Mouse (Mus musculus) hindbrain, embryonic 11.5 days (tissue): ENCODE results near the gene Drd4. TPM values are rescaled to one million over a fixed set of nuclear protein-coding genes. Genes with fewer than 3 reads are reported as not detected.

ENCODE experiments used
- ATAC-seq: fragments of 200-750 bp; cut with Nextera tagmentation; 2 replicates; pipeline ENCODE4 v1.8.0; 2017; ENCODE audit warnings: mild to moderate bottlenecking, moderate TSS enrichment, moderate library complexity; ENCODE audit not compliant: low FRiP score
- DNase-seq: peaks from one replicate; pipeline ENCODE4 v3.0.0-alpha.2; 2015; ENCODE audit warnings: low spot score
- H3K27ac ChIP-seq: fragments of 300-500 bp; sonication (generic); 2 replicates; pipeline ENCODE4 v1.5.1; 2014; ENCODE audit warnings: mild to moderate bottlenecking, low read depth, low read length
- H3K27me3 ChIP-seq: fragments of 300-500 bp; sonication (generic); 2 replicates; pipeline ENCODE4 v1.6.1; 2014; ENCODE audit warnings: mild to moderate bottlenecking, low read length, moderate library complexity, mixed read lengths; ENCODE audit not compliant: control insufficient read depth, insufficient read depth
- H3K36me3 ChIP-seq: fragments of 300-500 bp; sonication (generic); 2 replicates; pipeline ENCODE4 v1.6.1; 2014; ENCODE audit warnings: mild to moderate bottlenecking, low read length, moderate library complexity, mixed read lengths; ENCODE audit not compliant: control insufficient read depth, insufficient read depth
- H3K4me1 ChIP-seq: fragments of 300-500 bp; sonication (generic); replicated peaks from 2 replicates; pipeline ENCODE4 v1.6.1; 2014; ENCODE audit warnings: low read length, mixed read lengths; ENCODE audit not compliant: control insufficient read depth, insufficient read depth
- H3K4me2 ChIP-seq: fragments of 300-500 bp; sonication (generic); replicated peaks from 2 replicates; pipeline ENCODE4 v1.6.1; 2014; ENCODE audit warnings: mild to moderate bottlenecking, low read depth, low read length
- H3K4me3 ChIP-seq: fragments of 300-500 bp; sonication (generic); 2 replicates; pipeline ENCODE4 v1.5.1; 2014; ENCODE audit warnings: low read depth, low read length
- H3K9ac ChIP-seq: fragments of 300-500 bp; sonication (generic); 2 replicates; pipeline ENCODE4 v1.6.1; 2014; ENCODE audit warnings: low read depth, low read length
- H3K9me3 ChIP-seq: fragments of 300-500 bp; sonication (generic); 2 replicates; pipeline ENCODE4 v1.6.1; 2016; ENCODE audit warnings: low read length; ENCODE audit not compliant: control insufficient read depth
- WGBS: fragments of 180-500 bp; shearing (Covaris S2); extraction: QIAGEN DNeasy Blood & Tissue Kit; methylation state at CpG from one replicate; pipeline ENCODE4 v1.1.7; 2014; 5-methylcytosine and 5-hydroxymethylcytosine counted together
- polyA plus RNA-seq: library from polyadenylated mRNA; unstranded; fragments of >200 nt; fragmentation: Nextera tagmentation; extraction: Ambion mirVana; gene quantifications from 2 replicates; pipeline ENCODE4 v1.2.1, GENCODE M21; 2014

Gene Drd4
- polyA plus RNA-seq, 1 experiment from 2014 or later: 0.25 TPM

DNA sequence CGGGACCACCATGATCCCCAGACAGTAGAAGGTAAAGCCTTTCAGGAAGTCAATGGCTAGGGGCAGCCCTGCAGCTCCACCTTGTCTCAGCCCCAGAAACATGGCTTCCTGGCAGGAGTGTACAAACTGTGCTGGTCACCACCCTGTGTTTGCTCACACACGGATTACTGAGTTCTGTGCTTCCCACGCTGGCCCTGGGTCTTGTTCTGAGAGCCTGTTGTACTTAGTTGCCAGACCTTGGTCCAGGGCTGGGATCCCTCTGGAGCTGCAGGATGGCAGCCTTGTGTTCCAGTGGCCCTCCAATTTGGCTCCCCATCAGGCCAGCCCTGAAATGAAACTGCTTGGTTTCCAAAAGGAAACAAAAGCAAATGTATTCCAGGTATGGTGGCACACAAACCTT lies 44.5 kb downstream of the Drd4 start:
- H3K36me3 ChIP-seq: peaks cover 2% of the 10 kb centered on the region; the same call in 1 of the 2 replicates
- ATAC-seq (no peak), DNase-seq (no peak)
- no peaks in the 10 kb centered on the region for H3K9me3 ChIP-seq
- H3K4me1 ChIP-seq: no peaks in the 10 kb centered on the region; the same call in 1 of the 2 replicates
- H3K4me3 ChIP-seq: no peak overlapping the region
- WGBS: 83% methylated on average over 3 of the region's 3 CpGs
- peaks cover 8% of the 10 kb centered on the region; the same call in 1 of the 2 replicates for H3K27me3 ChIP-seq
- no peak overlapping the region for H3K9ac ChIP-seq
- no peak overlapping the region for H3K4me2 ChIP-seq
- H3K27ac ChIP-seq: no peak overlapping the region

DNA sequence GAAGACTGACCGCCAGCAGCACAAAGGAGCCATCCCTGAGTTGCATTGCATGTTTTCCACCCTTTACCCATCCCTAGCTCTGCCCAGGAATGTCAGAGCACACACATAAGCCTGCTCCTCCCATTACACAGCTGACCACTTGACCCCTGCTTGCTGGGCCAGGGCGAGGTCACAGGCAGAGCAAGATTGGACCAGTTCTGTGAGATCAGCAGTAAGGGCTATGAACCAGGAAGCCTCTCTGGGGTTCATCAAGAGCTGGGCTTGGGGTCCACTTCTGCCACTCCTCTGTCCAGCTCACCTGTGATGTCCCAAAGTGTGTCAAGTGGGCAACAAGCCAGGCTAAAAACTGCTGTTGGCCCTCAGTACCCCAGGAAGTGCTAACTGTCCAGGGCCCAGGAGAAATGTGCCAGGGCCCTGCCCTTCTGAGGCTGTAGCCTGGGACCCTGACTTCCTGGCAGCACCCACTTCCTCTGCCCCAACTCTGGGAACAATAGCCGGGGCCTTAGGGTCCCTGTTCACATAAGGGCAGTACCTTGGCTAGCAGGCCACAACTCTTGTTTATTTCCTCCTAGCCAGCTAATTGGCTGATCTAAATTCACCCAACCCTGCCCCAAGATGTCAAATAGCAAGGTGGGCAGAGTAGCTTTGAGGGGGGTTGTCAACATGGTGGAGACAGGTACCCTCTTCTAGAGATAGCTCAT lies 46.1 kb downstream of the Drd4 start:
- no peak for DNase-seq
- Histone ChIP-seq H3K4me3 (no peak overlapping the region), H3K27me3 (peaks cover 8% of the 10 kb centered on the region; the same call in 1 of the 2 replicates), H3K36me3 (no peaks in the 10 kb centered on the region), H3K4me1 (no peaks in the 10 kb centered on the region; the same call in 1 of the 2 replicates), H3K9me3 (no peaks in the 10 kb centered on the region), H3K27ac (no peak overlapping the region), H3K9ac (no peak overlapping the region), H3K4me2 (no peak overlapping the region)
- 93% methylated on average over 3 of the region's 3 CpGs for WGBS
- no peak for ATAC-seq

DNA sequence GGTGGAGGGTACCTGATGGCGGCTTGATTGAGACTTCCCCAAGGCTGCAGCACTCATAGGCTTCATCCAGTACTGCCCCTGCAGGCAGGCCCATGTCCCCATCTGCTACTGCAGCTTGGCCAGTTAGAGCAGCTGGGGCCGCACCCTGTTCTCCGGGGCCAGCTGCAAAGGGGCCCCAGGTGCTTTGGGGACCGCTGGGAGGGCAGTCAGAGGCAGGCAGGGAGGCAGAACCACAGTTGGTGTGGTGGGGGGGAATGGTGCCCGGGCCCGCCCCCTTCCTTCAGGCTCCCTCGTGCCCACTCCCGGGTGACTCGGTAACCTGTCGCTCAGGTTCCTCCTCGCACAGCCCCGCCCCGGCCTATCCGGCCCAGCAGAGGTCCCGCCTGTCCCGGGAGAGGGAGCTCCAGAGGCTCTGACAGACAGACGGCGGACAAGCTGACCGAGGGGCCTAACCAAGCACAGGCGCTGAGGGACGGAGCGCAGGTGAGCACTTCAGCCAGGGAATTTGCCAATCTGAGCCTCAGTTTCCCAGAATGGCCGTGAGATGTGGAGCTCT lies 46.8 kb downstream of the Drd4 start, which contains the start of gene Eps8l2:
Gene Eps8l2 (plus strand): TSS at position 305 of the 556 bp plus-strand sequence.
- ATAC-seq (peak; percentile 62; the same call in 1 of the 2 replicates), DNase-seq (peak; percentile 28)

DNA sequence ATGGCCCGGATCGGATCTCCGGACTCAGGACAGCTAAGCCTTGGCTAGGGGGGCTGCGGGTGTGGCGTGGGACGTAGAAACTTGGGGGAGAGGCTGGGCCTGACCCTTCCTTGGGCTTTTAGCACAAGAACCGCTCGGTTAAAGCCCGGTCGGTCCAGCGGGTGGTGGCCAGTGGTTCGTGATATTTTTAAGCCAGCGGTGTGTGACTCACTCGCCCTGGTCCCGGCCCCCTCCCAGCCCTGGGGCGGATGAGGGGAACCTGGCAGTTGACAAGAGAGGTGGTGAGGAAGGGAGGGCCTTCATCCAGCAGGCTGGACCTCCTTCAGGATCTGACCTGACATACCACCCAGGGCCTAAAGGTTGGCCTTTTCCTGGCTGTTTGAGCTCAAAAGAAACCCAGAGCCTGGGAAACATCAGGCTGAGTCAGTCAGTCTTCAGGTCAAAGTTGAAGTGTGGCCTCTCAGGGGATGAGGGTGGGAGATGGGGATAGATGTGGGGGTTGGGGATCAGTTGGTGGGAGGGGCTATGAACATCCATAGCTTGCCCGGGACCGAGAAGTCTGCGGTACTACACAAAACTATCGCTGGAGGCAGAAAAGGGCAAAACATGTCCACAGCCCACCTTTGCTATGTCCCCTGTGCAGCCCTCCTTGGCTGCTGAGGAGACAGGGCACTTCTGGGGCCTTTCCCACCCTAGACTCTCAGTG lies 47.6 kb downstream of the Drd4 start:
- DNase-seq (no peak), ATAC-seq (no peak)
- Histone ChIP-seq H3K9ac (peak overlapping the region; percentile 11; the same call in 1 of the 2 replicates), H3K36me3 (no peaks in the 10 kb centered on the region), H3K4me3 (no peak overlapping the region), H3K9me3 (no peaks in the 10 kb centered on the region), H3K27me3 (peaks cover 8% of the 10 kb centered on the region; the same call in 1 of the 2 replicates), H3K4me1 (no peaks in the 10 kb centered on the region; the same call in 1 of the 2 replicates), H3K4me2 (peak overlapping the region; percentile 12), H3K27ac (no peak overlapping the region)
- 31% methylated on average over 20 of the region's 20 CpGs for WGBS

More for the DNA sequence above, 46.8 kb downstream of the Drd4 start, which contains the start of gene Eps8l2:
- peaks cover 8% of the 10 kb centered on the region; the same call in 1 of the 2 replicates for H3K27me3 ChIP-seq
- no peak within 1 kb of the TSS for H3K27ac ChIP-seq
- no peaks in the 10 kb centered on the region for H3K9me3 ChIP-seq
- WGBS: 3% methylated on average over 23 of the region's 23 CpGs
- no peaks in the 10 kb centered on the region; the same call in 1 of the 2 replicates for H3K4me1 ChIP-seq
- peak within 1 kb of the TSS; percentile 11; the same call in 1 of the 2 replicates for H3K9ac ChIP-seq
- peak within 1 kb of the TSS; percentile 12 for H3K4me2 ChIP-seq
- peak within 1 kb of the TSS; percentile 6; the same call in 1 of the 2 replicates for H3K4me3 ChIP-seq
- no peaks in the 10 kb centered on the region for H3K36me3 ChIP-seq

DNA sequence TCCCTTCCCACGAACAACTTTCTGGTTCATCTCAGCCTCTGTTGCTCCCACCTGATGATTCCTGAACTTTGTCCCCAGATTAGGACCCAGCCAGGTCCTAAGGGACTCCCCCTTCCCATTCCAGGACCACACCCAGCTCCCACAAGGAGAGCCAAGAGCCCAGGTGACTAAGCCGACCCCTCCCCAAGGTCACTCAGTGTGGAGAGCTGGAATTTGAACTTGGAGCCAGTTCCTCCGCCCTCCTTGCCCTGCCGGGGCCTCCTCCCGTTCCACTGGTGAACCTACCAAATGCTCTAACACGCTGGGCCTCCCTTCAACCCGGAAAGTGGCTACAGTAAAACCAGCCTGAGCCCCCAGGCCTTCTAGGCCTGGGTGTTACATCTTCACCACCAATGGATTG lies 48.2 kb downstream of the Drd4 start:
- ATAC-seq: no peak
- Histone ChIP-seq H3K4me1 (no peaks in the 10 kb centered on the region; the same call in 1 of the 2 replicates), H3K27ac (no peak overlapping the region), H3K4me3 (no peak overlapping the region), H3K9ac (no peak overlapping the region), H3K27me3 (peaks cover 8% of the 10 kb centered on the region; the same call in 1 of the 2 replicates), H3K36me3 (no peaks in the 10 kb centered on the region), H3K9me3 (no peaks in the 10 kb centered on the region), H3K4me2 (no peak overlapping the region)
- WGBS: 75% methylated on average over 7 of the region's 7 CpGs
- no peak for DNase-seq

DNA sequence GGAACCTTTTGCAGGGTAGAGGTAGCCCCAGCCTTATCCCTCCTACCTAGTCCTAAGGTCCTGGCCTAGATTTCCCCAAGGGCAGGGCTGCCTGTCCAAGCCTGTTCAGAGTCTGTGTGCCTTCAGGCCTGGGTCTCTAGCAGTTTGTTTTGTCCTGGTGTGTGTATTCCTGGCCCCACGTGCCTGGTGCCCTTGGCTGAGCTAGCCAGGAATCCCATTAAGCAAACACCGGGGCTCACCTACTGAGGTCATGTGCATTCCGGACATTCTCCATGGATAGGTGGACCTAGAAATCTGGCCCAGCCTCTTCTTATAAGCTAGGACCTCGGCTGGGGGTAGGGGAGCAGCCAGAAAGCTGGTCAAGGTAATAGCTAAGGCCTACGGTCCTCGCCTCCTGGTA lies 48.7 kb downstream of the Drd4 start:
- H3K9me3 ChIP-seq: no peaks in the 10 kb centered on the region
- DNase-seq: no peak
- no peaks in the 10 kb centered on the region for H3K36me3 ChIP-seq
- WGBS: 75% methylated on average over 6 of the region's 6 CpGs
- H3K4me1 ChIP-seq: no peaks in the 10 kb centered on the region; the same call in 1 of the 2 replicates
- H3K27me3 ChIP-seq: peaks cover 8% of the 10 kb centered on the region; the same call in 1 of the 2 replicates
- no peak overlapping the region for H3K27ac ChIP-seq
- H3K4me2 ChIP-seq: no peak overlapping the region
- H3K4me3 ChIP-seq: no peak overlapping the region
- no peak overlapping the region for H3K9ac ChIP-seq
- ATAC-seq: no peak

DNA sequence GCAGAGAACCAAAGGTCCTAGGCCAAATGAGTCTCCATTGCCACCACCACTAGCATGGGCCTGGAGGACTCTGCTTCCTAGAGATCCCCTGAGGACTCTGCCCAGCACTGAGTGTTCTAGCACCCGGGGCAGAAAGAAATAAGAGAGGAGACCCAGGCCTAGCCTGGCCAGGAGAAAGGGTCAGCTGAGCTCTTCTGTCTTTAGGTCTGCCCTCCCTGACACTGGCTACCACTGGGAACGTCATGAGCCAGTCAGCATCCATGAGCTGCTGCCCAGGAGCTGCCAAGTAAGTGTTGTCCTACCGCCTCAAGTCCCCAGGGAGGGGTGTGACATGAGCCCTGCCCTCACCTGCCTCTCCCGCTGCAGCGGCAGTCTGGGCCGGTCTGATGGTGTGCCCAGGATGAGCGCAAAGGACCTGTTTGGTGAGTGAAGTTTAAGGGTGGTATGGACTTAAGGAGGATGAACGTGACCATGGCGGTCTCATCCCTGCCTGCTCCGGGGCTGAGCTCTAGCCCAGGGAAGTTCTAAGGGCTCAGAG lies 50.0 kb downstream of the Drd4 start:
- H3K4me1 ChIP-seq: no peaks in the 10 kb centered on the region; the same call in 1 of the 2 replicates
- no peaks in the 10 kb centered on the region for H3K36me3 ChIP-seq
- no peaks in the 10 kb centered on the region for H3K9me3 ChIP-seq
- H3K4me3 ChIP-seq: no peak overlapping the region
- DNase-seq: no peak
- no peak overlapping the region for H3K9ac ChIP-seq
- 84% methylated on average over 10 of the region's 10 CpGs for WGBS
- H3K27ac ChIP-seq: no peak overlapping the region
- H3K4me2 ChIP-seq: no peak overlapping the region
- H3K27me3 ChIP-seq: peaks cover 8% of the 10 kb centered on the region; the same call in 1 of the 2 replicates
- no peak for ATAC-seq

DNA sequence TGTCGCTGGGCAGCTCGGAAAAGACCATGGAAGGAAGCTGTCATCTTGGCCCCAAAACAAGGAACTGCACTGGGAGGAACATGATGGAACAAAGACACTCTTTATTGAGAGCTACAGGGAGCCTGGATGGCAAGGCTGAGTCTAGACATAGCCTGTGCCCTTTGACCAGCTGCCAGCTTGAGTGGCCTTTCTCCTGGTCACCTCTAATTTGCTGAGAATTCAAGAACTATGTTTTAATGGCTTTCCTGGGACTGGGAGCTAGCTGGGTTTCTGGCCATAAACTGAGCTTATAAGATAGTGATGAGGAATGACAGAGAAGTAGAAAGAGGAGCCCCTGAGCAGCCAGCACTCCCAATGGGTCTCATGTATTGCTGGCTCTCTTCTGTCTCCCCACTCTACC lies 51.4 kb downstream of the Drd4 start:
- no peak overlapping the region for H3K9ac ChIP-seq
- WGBS: 60% methylated on average over 2 of the region's 2 CpGs

More for the DNA sequence above, 51.4 kb downstream of the Drd4 start:
- Histone ChIP-seq H3K27me3 (peaks cover 8% of the 10 kb centered on the region; the same call in 1 of the 2 replicates), H3K4me3 (no peak overlapping the region), H3K4me2 (no peak overlapping the region), H3K27ac (no peak overlapping the region), H3K9me3 (no peaks in the 10 kb centered on the region), H3K36me3 (no peaks in the 10 kb centered on the region), H3K4me1 (no peaks in the 10 kb centered on the region; the same call in 1 of the 2 replicates)
- DNase-seq (no peak), ATAC-seq (no peak)
